Mouse (Mus musculus) olfactory bulb, adult 2 months (tissue): Measurements from ENCODE around the gene Cyfip1.

Experiments
- CTCF ChIP-seq: fragments of 200-500 bp; IDR thresholded peaks from 2 replicates; pipeline ENCODE4 v1.5.1; 2012; ENCODE audit warnings: low read depth, mild to moderate bottlenecking, low read length, moderate library complexity; ENCODE audit not compliant: insufficient read depth
- POLR2A ChIP-seq: fragments of 200-500 bp; IDR thresholded peaks from 2 replicates; pipeline ENCODE4 v1.6.1; 2012; ENCODE audit warnings: mild to moderate bottlenecking, low read depth, low read length, moderate library complexity; ENCODE audit not compliant: insufficient read depth

- TF ChIP-seq CTCF = no peak
- TF ChIP-seq POLR2A = no peak
Measured at GRCm38 (mm10) chr7:55799981-55800380, 41.6 kb upstream of the Cyfip1 start.
